Mouse (Mus musculus) liver, adult 2 months (tissue): ENCODE measurements at regions not wholly inside any gene's neighbourhood (a gene's known extent, or its start where the extent isn't known, plus 50 kb on each side); places are given as distances from the start of the nearest gene placed in this dataset.

Experiments
- CTCF ChIP-seq: fragments of 200-500 bp; IDR thresholded peaks from 2 replicates; pipeline ENCODE4 v1.5.1; 2011; ENCODE audit warnings: low read depth, low read length, control low read depth
- POLR2A ChIP-seq: fragments of 200-500 bp; IDR thresholded peaks from 2 replicates; pipeline ENCODE4 v1.6.1; 2011; ENCODE audit warnings: low read length, control low read depth; ENCODE audit not compliant: insufficient read depth; ENCODE audit errors: extremely low read depth

DNA sequence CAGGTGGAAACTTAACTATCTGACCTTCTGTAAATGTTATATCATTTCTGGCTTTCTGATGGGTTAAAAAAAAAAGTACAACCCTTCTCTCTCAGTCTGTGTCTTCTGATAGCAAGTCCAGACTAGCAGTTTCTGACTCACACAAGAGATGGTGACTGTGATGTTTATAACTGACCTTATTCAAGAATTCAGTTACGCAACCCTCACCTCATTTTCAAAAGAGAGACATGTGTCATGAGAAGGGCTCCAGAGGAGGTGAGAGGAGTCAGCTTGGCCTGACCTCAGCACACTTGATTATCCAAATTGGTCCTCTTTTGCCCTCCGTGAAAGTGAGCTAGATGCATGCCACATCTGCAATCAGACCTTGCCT lies 202.2 kb downstream of the Gm5426 start:
- TF ChIP-seq POLR2A = no peak
- no peak for TF ChIP-seq CTCF
